Mouse (Mus musculus): ENCODE data around the gene Ccdc62. TPM values are rescaled to one million over a fixed set of nuclear protein-coding genes. Genes with fewer than 3 reads are reported as not detected.

Gene Ccdc62
- total RNA-seq (2021), result 1 to 10 TPM; 1.1 to 1.6 TPM
- long read RNA-seq, experiment 1, partial matches to known transcripts, result 0 of 2 reads
- long read RNA-seq, experiment 1, other reads (novel, unspliced or antisense), result 0 of 2 reads
- long read RNA-seq, experiment 2, full-length matches to known transcripts, result 2 of 2 reads
- long read RNA-seq, experiment 2, partial matches to known transcripts, result 0 of 2 reads
- long read RNA-seq, experiment 2, other reads (novel, unspliced or antisense), result 0 of 2 reads

DNA sequence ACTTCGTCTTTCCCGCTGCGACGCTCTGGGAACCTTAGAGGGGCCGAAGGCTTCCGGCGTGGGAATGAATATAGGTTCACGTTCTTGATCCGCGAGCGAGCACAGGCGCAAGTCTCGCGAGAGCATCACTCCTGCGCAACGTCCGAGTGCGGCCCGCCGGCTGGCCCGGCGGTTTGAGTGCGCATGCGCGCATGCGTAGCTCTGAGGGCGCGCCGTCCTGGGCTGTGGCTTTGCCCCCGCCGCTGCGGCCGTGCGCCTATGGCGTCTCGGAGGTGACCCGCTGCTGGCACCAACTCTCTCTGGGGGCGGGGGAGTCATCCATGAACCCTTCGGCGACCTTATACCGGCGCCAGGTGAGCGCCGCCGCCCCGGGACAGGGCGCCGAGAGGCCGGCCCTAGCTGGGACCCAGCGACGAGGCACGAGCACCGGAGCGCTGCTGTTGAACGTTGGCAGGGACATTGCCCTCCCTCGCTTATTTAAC, at the start of gene Ccdc62:
Ccdc62 (plus strand) TSS at position 172 of the 482 bp plus-strand sequence.
- intact Hi-C loops (cut with DNase I), result no loop called here
- DNase-seq, result peak; percentile 82 to 91

DNA sequence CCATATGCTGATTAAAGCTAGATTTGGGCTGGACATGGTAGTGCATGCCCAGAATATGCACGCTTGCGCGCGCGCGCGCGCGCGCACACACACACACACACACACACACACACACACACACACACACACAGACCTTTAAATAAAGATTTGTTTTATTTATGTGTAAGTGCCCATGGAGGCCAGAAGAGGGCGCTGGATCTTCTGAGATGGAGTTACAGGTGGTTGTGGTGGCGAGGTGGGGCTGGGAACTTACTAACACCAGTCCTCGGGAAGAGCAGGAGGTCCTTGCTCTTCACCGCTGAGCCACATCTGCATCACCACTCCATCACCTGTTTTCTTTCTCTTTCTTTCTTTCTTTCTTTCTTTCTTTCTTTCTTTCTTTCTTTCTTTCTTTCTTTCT, 49.7 kb upstream of the Ccdc62 start:
- no peak for DNase-seq
- intact Hi-C loops (cut with DNase I), result loop anchor here (10.0 kb wide), 1 partner anchor 116 kb away; no protein-coding TSS in a partner anchor

DNA sequence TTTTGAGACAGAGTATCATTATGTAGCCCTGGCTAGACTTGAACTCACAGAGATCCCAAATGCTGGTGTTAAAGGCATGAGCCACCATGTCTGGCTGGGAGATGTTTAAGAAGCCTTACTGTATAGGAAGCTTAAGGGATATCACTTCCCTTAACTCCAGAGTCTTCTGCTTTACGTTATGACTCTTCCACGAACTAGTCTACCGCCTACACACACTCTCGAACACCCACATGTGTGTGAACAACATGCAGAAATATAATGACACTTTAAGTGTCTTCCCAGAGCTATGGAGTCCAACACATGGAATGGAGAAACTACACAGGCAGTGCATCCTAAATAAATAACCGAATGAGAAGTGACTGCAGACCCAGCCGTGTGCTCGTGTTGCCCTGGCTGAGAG, 46.6 kb upstream of the Ccdc62 start:
- intact Hi-C loops (cut with DNase I), result loop anchor here (10.0 kb wide), 1 partner anchor 119 kb away; no protein-coding TSS in a partner anchor
- DNase-seq, result no peak

DNA sequence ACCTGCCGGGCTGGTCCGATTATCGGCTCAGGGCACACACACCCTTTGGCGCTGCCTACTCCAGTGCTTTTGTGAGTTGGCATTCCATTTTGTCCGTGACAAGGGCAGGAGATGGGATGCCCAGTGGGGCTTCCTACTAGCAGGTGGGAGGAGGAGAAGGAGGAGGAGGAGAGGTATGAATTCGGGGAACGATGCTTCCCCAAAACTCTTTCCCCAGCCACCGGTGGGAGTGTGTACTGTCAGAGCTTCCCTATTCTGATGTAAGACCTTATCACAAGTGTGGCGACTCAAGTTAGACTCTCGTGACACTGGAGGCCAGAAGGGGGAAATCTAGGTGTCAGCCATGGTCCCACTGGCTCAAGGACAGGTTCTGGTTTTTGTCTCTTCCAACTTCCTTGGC, 46.1 kb upstream of the Ccdc62 start:
- intact Hi-C loops (cut with DNase I), result loop anchor here (10.0 kb wide), 1 partner anchor 120 kb away; no protein-coding TSS in a partner anchor
- no peak for DNase-seq

DNA sequence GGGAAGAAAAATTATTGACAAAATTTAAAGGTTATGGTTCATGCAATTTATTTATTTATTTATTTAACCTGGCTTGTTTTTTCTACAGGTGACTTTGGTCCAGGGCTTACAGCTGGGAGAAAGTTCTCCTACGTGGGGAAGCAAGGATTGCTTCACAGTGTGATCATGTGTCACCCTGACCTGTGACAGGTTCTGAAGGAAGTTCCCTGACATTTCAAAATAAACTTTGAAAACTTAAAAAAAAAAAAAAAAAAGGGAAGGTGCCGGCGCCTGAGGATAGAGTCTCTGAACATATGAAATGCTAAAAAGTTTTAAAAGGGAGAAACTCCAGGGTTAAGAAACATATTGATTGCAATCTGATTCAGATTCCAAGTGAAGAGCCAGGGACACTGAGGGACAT, 44.1 kb upstream of the Ccdc62 start:
- no peak for DNase-seq
- intact Hi-C loops (cut with DNase I), result loop anchor here (10.0 kb wide), 1 partner anchor 122 kb away; no protein-coding TSS in a partner anchor

DNA sequence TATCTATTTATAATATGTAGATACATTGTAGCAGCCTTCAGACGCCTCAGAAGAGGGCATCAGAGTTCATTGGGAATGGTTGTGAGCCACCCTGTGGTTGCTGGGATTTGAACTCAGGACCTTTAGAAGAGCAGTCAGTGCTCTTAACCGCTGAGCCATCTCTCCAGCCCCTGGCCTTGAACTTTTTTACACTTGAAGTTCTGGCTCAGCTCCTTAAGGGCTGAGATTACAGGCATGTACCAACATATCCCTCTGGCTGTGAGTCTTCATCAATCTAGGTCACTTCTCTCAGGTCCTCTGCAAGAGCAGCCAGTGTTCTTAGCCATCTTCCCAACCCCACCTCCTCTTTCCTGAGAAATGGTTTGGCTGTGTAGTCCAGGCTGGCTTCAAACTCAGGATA, 40.2 kb upstream of the Ccdc62 start:
- intact Hi-C loops (cut with DNase I), result no loop called here
- no peak for DNase-seq

DNA sequence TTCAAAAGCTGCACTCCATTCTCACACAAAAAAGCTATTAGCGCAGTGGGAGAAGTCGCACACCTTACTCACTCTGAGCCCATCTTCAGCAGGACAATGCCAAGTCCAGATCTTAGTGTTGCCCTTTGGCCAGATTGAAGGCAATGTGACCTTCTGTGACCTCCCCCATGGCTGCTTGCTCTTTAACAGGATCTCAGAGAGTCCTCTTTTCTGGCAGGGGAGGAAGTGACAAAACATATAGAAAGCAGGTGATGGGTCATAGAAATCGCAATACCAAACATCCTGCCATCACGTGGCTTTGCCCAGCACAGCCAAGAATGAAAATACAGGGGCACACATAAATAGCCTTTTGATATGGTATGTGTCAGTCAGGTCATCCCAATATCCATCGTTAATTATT, 39.5 kb upstream of the Ccdc62 start:
- intact Hi-C loops (cut with DNase I), result no loop called here
- no peak for DNase-seq

DNA sequence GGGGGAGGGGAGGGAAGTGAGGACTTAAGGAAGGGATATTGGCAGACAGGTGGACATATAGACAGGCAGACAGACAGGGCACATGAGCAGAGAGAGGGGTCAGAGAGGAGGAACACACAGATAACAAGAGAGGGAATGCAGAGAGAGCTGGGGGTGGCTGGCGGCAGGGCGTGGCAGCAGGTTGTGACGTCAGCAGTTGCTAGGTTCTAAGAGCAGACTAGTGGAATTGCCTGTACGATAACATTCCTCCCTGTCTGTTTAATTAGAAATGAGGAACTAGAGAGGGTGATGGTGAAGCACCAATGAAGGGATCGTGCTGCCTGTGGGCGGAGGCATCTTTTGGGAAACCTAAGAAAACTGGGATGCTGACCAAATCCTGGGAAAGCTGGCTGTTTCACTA, 38.8 kb upstream of the Ccdc62 start:
- intact Hi-C loops (cut with DNase I), result no loop called here
- DNase-seq, result no peak

DNA sequence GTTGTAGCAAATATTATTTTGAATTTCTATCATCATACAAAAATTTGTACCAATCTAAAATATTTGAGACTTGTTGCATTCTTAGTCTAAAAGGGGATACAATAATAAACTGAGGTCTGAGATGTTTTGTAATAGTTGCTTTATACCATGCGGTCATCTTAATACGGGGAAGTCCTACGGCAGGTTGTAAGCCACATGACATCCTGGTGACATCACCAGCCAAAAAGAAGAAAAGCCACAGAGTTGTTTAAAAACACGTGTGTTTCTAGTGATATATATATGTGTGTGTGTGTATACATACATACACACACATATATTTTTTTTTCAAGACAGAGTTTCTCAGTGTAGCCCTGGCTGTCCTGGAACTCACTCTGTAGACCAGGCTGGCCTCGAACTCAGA, 37.0 kb upstream of the Ccdc62 start:
- DNase-seq, result no peak
- intact Hi-C loops (cut with DNase I), result no loop called here

DNA sequence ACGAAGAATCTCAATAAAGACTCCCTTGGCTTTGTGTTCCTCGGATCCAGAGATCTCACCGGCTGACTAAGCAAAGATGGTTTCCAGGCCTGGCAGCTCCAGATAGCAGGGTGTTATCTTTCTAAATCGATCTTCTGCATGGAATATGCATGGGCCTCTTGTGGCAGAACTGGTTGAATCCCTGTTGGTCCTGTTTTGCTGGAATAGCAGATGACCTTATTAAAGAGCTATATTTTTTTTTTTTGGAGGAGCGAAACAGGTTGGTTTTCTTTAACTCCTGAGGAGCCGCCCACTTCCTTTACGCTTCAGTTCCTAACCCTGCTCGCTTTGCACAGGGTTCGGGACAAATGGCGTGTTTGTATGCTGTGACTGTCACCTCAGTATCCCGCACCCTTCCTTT, 34.1 kb upstream of the Ccdc62 start:
- DNase-seq, result no peak
- intact Hi-C loops (cut with DNase I), result loop anchor here (5.0 kb wide), 1 partner anchor 54 kb away; no protein-coding TSS in a partner anchor

DNA sequence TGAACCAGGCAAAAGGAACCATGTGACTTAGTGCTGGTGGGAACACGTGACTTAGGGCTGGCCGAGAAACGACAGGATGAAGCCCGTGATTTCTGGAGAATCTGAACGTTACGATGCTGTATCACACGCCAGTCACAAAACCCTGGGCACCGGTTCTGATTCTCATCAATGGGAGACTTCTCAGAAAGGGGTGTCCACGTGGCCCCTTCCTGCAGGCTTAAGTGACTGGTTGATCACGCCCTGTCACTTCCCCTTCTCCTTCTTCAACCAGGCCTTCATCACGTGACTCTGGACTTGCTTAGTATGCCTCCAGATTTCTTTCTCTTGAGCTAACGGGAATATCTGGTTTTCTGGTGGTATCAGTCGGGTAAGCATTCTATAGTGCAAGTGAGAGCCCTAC, 33.1 kb upstream of the Ccdc62 start:
- DNase-seq, result no peak
- intact Hi-C loops (cut with DNase I), result loop anchor here (5.0 kb wide), 1 partner anchor 55 kb away; no protein-coding TSS in a partner anchor

DNA sequence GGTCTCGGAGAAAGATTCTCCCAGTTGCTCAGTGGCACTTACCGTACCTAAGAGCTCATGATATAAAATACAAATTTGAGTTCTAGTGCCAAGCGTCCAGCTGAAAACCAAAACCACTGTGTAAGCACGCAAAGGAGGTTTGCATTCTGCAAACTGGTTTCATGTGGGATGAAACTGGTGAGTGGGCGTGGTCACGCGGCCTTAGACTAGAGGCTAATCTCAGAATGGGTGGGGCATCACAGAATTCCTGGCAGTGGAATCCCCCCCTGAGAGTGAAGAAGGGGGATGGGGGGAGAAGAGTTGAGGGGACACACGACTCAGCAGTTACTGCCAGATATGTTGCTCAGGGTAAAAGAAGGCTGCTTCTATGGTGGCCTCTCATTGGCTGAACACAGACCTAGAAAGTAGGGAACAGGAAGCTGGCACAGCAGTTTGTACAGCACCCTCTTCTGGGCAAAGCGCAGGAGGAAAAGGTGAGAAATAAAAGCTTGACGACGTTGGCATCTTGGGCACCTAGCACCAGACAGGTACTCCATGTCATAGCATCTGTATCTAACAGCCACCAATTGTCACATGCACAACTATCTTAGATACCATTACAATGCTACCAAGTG, 26.3 kb upstream of the Ccdc62 start:
- no peak for DNase-seq

DNA sequence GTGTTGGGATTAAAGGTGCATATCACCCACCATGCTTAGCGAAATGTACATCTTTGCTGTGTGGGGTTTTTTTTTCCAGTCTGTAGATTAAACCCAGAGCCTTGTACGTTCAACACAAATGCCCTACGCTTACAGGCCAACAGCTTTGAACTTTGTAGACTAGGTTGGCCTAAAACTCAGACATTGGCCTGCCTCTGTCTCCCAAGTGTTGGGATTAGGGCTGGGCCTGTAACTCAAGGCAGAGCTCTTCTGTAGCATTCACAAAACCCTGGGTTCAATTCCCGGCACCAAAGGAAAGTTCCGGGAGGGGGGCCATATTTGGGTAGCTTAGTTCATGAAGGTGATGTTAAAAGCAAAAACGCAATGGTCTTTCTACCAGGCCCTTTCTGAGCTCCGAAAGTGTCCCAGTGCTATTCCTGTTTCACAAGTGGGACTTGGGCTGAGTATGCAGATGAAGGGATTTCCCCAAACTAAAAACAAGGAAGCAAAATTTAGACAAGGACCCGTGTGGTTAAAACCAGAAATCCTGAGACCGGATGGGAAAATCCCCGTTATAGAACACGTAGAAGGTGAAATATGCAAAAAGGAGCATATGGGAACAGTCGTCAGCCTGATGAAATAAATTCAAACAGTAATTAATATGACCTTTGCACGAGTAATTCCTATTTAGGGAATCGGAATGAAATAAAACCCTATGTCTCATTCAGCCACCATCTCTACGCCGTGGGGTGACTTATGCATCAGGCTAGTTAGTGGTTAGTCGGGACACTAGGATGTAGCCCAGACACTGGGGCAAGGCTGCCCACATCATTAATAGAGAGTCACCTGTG, 24.1 kb upstream of the Ccdc62 start:
- DNase-seq, result no peak
- intact Hi-C loops (cut with DNase I), result loop anchor here (2.0 to 5.0 kb wide), 2 partner anchors 80 to 279 kb away; no protein-coding TSS in a partner anchor

More for the DNA sequence above, 26.3 kb upstream of the Ccdc62 start:
- intact Hi-C loops (cut with DNase I), result loop anchor here (5.0 kb wide), 1 partner anchor 152 kb away; no protein-coding TSS in a partner anchor

DNA sequence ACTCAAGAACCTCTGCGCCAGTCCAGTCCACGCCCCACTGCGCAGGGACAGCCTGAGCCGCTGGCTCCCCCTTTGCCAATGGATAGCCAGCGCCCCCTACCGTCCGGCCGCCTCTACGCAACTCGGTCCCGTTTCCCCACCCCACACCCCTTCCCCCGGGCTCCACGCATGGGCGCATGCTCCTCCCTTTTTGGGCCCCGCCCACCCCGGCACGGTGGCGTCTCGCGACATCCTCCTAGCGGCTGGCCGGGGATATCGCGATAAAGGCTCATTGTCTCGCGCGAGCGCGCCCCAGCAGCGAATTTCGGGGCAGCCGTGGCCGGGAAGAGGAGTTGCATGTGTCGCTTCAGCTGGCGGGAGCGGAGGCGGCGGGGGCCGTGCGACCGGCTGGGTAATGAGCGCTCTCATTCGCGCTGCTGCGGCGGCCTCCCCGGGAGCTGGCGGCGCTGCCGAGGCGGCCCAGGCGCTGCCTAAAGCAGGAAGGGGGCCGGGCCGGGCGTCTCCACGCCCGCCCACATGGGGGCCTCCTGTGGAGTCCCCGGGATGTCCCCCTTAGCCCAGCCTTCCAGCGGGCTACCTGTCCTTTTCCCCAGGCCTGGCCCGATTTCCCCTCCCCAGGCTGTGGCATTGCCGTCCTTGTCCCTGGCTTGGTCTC, 23.4 kb upstream of the Ccdc62 start, which contains the start of gene Denr:
Denr (plus strand) TSS at position 200 of the 655 bp plus-strand sequence.
- intact Hi-C loops (cut with DNase I), result loop anchor here (2.0 to 5.0 kb wide), 2 partner anchors 80 to 280 kb away; no protein-coding TSS in a partner anchor
- peak; percentile 99 for DNase-seq

DNA sequence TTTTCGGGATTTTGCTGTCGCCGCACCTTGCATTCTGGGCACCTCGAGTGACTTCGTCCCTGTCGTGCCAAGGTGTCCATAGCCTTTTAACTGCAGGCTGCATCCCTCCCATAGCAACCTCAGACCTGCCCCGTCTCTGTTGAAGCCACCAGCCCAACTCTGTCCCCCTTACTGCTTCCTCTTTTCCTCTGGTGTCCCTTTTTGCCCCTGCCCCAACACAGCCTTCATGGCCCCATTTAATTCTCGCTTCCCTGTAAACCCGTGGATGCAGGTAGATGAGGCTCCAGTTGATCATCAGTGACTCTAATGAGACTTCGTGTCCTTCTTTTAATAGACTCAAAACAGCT, 22.9 kb upstream of the Ccdc62 start:
- intact Hi-C loops (cut with DNase I), result loop anchor here (2.0 to 5.0 kb wide), 2 partner anchors 81 to 280 kb away; no protein-coding TSS in a partner anchor
- no peak for DNase-seq

DNA sequence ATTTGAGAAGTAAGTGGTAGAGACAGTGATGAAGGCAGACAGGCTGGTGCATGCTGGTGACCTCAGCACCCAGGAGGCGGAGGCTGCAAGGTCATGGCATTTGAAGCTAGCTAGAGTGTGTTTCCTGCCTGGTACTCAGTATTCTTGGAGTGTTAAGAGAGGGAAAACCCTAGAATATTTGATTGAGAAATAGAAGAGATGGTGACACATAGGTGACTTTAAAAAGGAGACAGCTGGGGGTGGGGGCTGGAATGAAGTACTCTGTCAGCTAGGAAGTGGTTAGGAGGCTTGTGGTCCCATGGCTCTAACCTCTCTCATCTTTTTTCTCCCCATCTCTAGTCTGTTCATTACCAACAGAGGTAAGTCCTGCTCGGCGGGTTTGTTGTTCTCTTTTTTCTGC, 15.6 kb upstream of the Ccdc62 start:
- intact Hi-C loops (cut with DNase I), result no loop called here
- DNase-seq, result no peak

DNA sequence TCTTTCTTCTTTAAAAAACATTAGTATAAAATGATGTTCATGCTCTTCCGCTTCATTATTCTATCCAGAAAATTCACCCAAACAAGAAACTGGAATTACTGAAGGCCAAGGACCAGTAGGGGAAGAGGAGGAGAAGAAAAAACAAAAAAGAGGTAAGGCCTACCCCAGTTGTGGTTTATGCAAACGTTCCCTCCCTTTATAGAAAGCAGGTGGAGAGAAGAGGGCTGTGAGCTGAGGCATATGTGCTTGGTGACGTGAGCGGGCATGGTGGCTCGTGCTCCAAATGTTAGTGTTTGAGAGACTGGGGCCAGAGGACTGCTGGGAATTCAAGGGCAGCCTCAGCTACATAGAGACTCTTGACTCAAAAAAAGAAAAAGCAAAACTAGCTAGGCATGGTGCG, 8.4 kb upstream of the Ccdc62 start:
- intact Hi-C loops (cut with DNase I), result no loop called here
- no peak for DNase-seq

DNA sequence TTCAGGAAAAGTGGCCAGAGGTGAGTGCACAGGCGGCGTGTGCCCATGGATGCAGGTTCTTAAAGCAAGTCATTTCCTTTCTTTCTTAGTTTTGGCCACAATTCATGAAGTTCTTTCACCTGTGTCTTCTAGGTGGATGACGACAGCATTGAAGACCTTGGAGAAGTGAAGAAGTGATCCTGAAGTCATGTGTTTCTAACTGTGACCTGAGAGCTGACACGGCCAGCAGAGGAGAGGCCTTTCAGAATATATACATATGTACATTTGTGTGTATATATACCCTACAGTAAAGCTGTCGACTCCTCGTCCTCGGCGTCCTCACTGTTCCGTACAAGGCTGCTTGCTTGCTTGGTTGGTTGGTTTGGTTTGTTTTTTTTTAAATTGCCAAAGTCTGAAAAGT, 3.4 kb upstream of the Ccdc62 start, which contains the start of gene Gm43518:
Gm43518 (plus strand) TSS at position 301 of the 400 bp plus-strand sequence.
- DNase-seq, result no peak
- intact Hi-C loops (cut with DNase I), result no loop called here

DNA sequence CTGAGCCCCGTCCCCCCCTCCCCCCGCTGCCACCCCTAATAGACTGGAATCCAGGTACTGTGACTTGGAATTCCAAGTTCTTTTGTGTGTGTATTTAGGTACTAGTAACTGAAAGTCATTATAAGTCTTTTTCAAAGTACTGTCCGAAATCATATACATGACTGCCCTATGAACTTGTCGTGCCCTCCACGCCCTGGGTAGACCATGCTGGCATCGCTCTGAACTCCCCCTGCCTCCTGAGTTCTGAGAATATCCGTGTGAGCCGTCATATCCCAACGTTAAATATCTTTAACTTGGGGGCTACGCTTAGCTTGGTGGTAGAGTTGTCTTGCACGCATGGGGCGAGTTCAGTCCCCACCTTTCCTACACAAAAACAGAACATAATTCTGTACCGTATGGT, 652 bp downstream of the Ccdc62 start:
- intact Hi-C loops (cut with DNase I), result no loop called here

DNA sequence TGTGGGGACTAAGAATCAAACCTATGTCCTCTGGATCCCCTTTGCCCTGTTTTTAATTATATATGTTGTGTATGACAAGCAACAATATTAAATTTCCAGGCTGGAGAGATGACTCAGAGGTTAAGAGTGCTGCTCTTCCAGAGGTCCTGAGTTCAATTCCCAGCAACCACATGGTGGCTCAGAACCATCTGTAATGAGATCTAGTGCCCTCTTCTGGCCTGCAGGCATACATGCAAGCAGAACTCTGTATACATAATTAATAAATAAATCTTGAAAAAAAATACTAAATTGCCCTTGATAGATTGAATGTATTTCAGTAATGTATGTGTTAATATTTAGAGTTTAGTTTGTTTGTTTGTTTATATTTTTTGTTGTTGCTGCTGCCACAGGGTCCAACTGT, 2.4 kb downstream of the Ccdc62 start:
- intact Hi-C loops (cut with DNase I), result no loop called here
- no peak for DNase-seq

More for the DNA sequence above, 652 bp downstream of the Ccdc62 start:
- DNase-seq, result no peak

All from gastrocnemius, postnatal 36 days (tissue).